Mouse (Mus musculus) limb, embryonic 10.5 days (tissue): ENCODE data around the gene Rnf213. TPM values are rescaled to one million over a fixed set of nuclear protein-coding genes. Genes with fewer than 3 reads are reported as not detected.

ENCODE experiments used
- DNase-seq: peaks from one replicate; pipeline ENCODE4 v3.0.0-alpha.2; 2017; ENCODE audit warnings: low spot score
- H3K27ac ChIP-seq: fragments of 300-500 bp; sonication (generic); 2 replicates; pipeline ENCODE4 v1.5.1; 2016; ENCODE audit warnings: mild to moderate bottlenecking
- H3K27me3 ChIP-seq: fragments of 300-500 bp; sonication (generic); 2 replicates; pipeline ENCODE4 v1.6.1; 2016; ENCODE audit warnings: low read depth, mild to moderate bottlenecking; ENCODE audit not compliant: poor library complexity, severe bottlenecking
- H3K36me3 ChIP-seq: fragments of 300-500 bp; sonication (generic); 2 replicates; pipeline ENCODE4 v1.6.1; 2016; ENCODE audit warnings: mild to moderate bottlenecking, moderate library complexity
- H3K4me1 ChIP-seq: fragments of 300-500 bp; sonication (generic); 2 replicates; pipeline ENCODE4 v1.6.1; 2016
- H3K4me3 ChIP-seq: fragments of 300-500 bp; sonication (generic); 2 replicates; pipeline ENCODE4 v1.5.1; 2016; ENCODE audit warnings: mild to moderate bottlenecking, moderate library complexity
- H3K9me3 ChIP-seq: fragments of 300-500 bp; sonication (generic); replicated peaks from 2 replicates; pipeline ENCODE4 v1.6.1; 2016; ENCODE audit warnings: mild to moderate bottlenecking
- WGBS: fragments of 180-500 bp; shearing (Covaris S2); methylation state at CpG from one replicate; pipeline ENCODE4 v1.1.7; 2016; 5-methylcytosine and 5-hydroxymethylcytosine counted together
- polyA plus RNA-seq: library from polyadenylated mRNA; unstranded; fragments of >200 nt; fragmentation: Nextera tagmentation; extraction: Ambion mirVana; gene quantifications from 2 replicates; pipeline ENCODE4 v1.2.1, GENCODE M21; 2016

Rnf213 gene
- polyA plus RNA-seq, 1 experiment from 2014 or later = 2.4 TPM

- no peaks in the 10 kb centered on the region for H3K36me3 ChIP-seq
- DNase-seq = no peak
- peaks cover 42% of the 10 kb centered on the region for H3K4me1 ChIP-seq
- no peaks in the 10 kb centered on the region for H3K9me3 ChIP-seq
- H3K27ac ChIP-seq = peak overlapping the region; percentile 76
- WGBS = 17% methylated on average over 7 of the region's 7 CpGs
- peaks cover 77% of the 10 kb centered on the region for H3K27me3 ChIP-seq
- H3K4me3 ChIP-seq = peak overlapping the region; percentile 60
Measured at GRCm38 (mm10) chr11:119393483-119393804, 544 bp downstream of the Rnf213 start.

- WGBS = 45% methylated on average over 6 of the region's 6 CpGs
Measured at GRCm38 (mm10) chr11:119394210-119394609, 1.3 kb downstream of the Rnf213 start.

GRCm38 (mm10) chr11:119395394-119395793 is 2.5 kb downstream of the Rnf213 start:
- Histone ChIP-seq H3K4me3 (no peak overlapping the region), H3K36me3 (no peaks in the 10 kb centered on the region), H3K27ac (no peak overlapping the region), H3K9me3 (no peaks in the 10 kb centered on the region), H3K4me1 (peaks cover 31% of the 10 kb centered on the region), H3K27me3 (peaks cover 57% of the 10 kb centered on the region)
- DNase-seq = no peak
- 19% methylated on average over 7 of the region's 7 CpGs for WGBS

More at GRCm38 (mm10) chr11:119394210-119394609, 1.3 kb downstream of the Rnf213 start:
- Histone ChIP-seq H3K36me3 (no peaks in the 10 kb centered on the region), H3K4me3 (no peak overlapping the region), H3K27me3 (peaks cover 69% of the 10 kb centered on the region), H3K9me3 (no peaks in the 10 kb centered on the region), H3K27ac (no peak overlapping the region), H3K4me1 (peaks cover 42% of the 10 kb centered on the region)
- DNase-seq = no peak

- H3K27me3 ChIP-seq = peaks cover 52% of the 10 kb centered on the region
- no peak overlapping the region for H3K27ac ChIP-seq
- peaks cover 26% of the 10 kb centered on the region for H3K4me1 ChIP-seq
- H3K9me3 ChIP-seq = no peaks in the 10 kb centered on the region
- DNase-seq = no peak
- WGBS = 30% methylated on average over 13 of the region's 13 CpGs
- no peak overlapping the region for H3K4me3 ChIP-seq
- H3K36me3 ChIP-seq = no peaks in the 10 kb centered on the region
Measured at GRCm38 (mm10) chr11:119395931-119396330, 3.0 kb downstream of the Rnf213 start.

- no peak overlapping the region for H3K4me3 ChIP-seq
- H3K4me1 ChIP-seq = peaks cover 23% of the 10 kb centered on the region
- no peaks in the 10 kb centered on the region for H3K36me3 ChIP-seq
- peaks cover 47% of the 10 kb centered on the region for H3K27me3 ChIP-seq
- no peak overlapping the region for H3K27ac ChIP-seq
- 69% methylated on average over 7 of the region's 7 CpGs for WGBS
- DNase-seq = no peak
- H3K9me3 ChIP-seq = no peaks in the 10 kb centered on the region
Measured at GRCm38 (mm10) chr11:119396461-119396860, 3.6 kb downstream of the Rnf213 start.

- peaks cover 6% of the 10 kb centered on the region for H3K4me1 ChIP-seq
- no peak overlapping the region for H3K4me3 ChIP-seq
- no peaks in the 10 kb centered on the region for H3K27me3 ChIP-seq
- H3K36me3 ChIP-seq = peaks cover 3% of the 10 kb centered on the region; the same call in 1 of the 2 replicates
- DNase-seq = no peak
- H3K9me3 ChIP-seq = no peaks in the 10 kb centered on the region
- WGBS = 61% methylated on average over 11 of the region's 11 CpGs
- H3K27ac ChIP-seq = no peak overlapping the region
Measured at GRCm38 (mm10) chr11:119402501-119403160, 9.7 kb downstream of the Rnf213 start.

GRCm38 (mm10) chr11:119404627-119405026 is 11.7 kb downstream of the Rnf213 start:
- Histone ChIP-seq H3K27me3 (no peaks in the 10 kb centered on the region), H3K27ac (no peak overlapping the region), H3K4me1 (peaks cover 6% of the 10 kb centered on the region), H3K4me3 (no peak overlapping the region), H3K9me3 (no peaks in the 10 kb centered on the region), H3K36me3 (peaks cover 3% of the 10 kb centered on the region; the same call in 1 of the 2 replicates)
- 63% methylated on average over 5 of the region's 5 CpGs for WGBS
- peak; percentile 65 for DNase-seq

- no peak for DNase-seq
- Histone ChIP-seq H3K4me3 (no peak overlapping the region), H3K27me3 (no peaks in the 10 kb centered on the region), H3K9me3 (no peaks in the 10 kb centered on the region), H3K27ac (no peak overlapping the region), H3K4me1 (peaks cover 10% of the 10 kb centered on the region), H3K36me3 (peaks cover 3% of the 10 kb centered on the region; the same call in 1 of the 2 replicates)
- 96% methylated on average over 6 of the region's 6 CpGs for WGBS
Measured at GRCm38 (mm10) chr11:119407381-119407780, 14.5 kb downstream of the Rnf213 start.

- Histone ChIP-seq H3K9me3 (no peaks in the 10 kb centered on the region), H3K27me3 (no peaks in the 10 kb centered on the region), H3K4me3 (no peak overlapping the region), H3K36me3 (peaks cover 3% of the 10 kb centered on the region; the same call in 1 of the 2 replicates), H3K27ac (no peak overlapping the region), H3K4me1 (0 out of 2 replicates have a peak, but pooled peaks cover 6% of the 10 kb centered on the region)
- WGBS = 63% methylated on average over 5 of the region's 5 CpGs
- no peak for DNase-seq
Measured at GRCm38 (mm10) chr11:119407977-119408376, 15.1 kb downstream of the Rnf213 start.

- peaks cover 17% of the 10 kb centered on the region for H3K4me1 ChIP-seq
- 0 out of 2 replicates have a peak overlapping the region, but pooled peaks have one; percentile 9 for H3K4me3 ChIP-seq
- WGBS = 49% methylated on average over 16 of the region's 16 CpGs
- no peaks in the 10 kb centered on the region for H3K9me3 ChIP-seq
- H3K36me3 ChIP-seq = 0 out of 2 replicates have a peak, but pooled peaks cover 5% of the 10 kb centered on the region
- peak; percentile 69 for DNase-seq
- no peaks in the 10 kb centered on the region for H3K27me3 ChIP-seq
- peak overlapping the region; percentile 86 for H3K27ac ChIP-seq
Measured at GRCm38 (mm10) chr11:119419327-119420118, 26.6 kb downstream of the Rnf213 start.

- no peak overlapping the region for H3K4me3 ChIP-seq
- H3K4me1 ChIP-seq = peaks cover 17% of the 10 kb centered on the region
- 89% methylated on average over 5 of the region's 5 CpGs for WGBS
- peak overlapping the region; percentile 86 for H3K27ac ChIP-seq
- DNase-seq = no peak
- H3K36me3 ChIP-seq = 0 out of 2 replicates have a peak, but pooled peaks cover 5% of the 10 kb centered on the region
- no peaks in the 10 kb centered on the region for H3K9me3 ChIP-seq
- no peaks in the 10 kb centered on the region for H3K27me3 ChIP-seq
Measured at GRCm38 (mm10) chr11:119420426-119420825, 27.5 kb downstream of the Rnf213 start.

- Histone ChIP-seq H3K27ac (no peak overlapping the region), H3K27me3 (no peaks in the 10 kb centered on the region), H3K4me3 (no peak overlapping the region), H3K4me1 (peaks cover 14% of the 10 kb centered on the region), H3K36me3 (0 out of 2 replicates have a peak, but pooled peaks cover 10% of the 10 kb centered on the region), H3K9me3 (no peaks in the 10 kb centered on the region)
- WGBS = 85% methylated on average over 6 of the region's 6 CpGs
- no peak for DNase-seq
Measured at GRCm38 (mm10) chr11:119427431-119427830, 34.5 kb downstream of the Rnf213 start.

GRCm38 (mm10) chr11:119427986-119428385 is 35.1 kb downstream of the Rnf213 start:
- WGBS = 93% methylated on average over 5 of the region's 5 CpGs
- H3K36me3 ChIP-seq = 0 out of 2 replicates have a peak, but pooled peaks cover 7% of the 10 kb centered on the region
- H3K9me3 ChIP-seq = no peaks in the 10 kb centered on the region
- H3K4me1 ChIP-seq = peaks cover 14% of the 10 kb centered on the region
- H3K27ac ChIP-seq = no peak overlapping the region
- H3K27me3 ChIP-seq = no peaks in the 10 kb centered on the region
- DNase-seq = no peak
- H3K4me3 ChIP-seq = peak overlapping the region; percentile 41; the same call in 1 of the 2 replicates
